Mouse (Mus musculus) liver, embryonic 14.5 days (tissue): ENCODE measurements around the gene Aurka. TPM values are rescaled to one million over a fixed set of nuclear protein-coding genes. Genes with fewer than 3 reads are reported as not detected.
A peak's percentile ranks its signal among the peaks of the same experiment; 100 is the strongest.

Source experiments
- ATAC-seq: fragments of 200-750 bp; cut with Nextera tagmentation; 2 replicates; pipeline ENCODE4 v1.8.0; 2017; ENCODE audit warnings: moderate number of reproducible peaks, mild to moderate bottlenecking, moderate library complexity; ENCODE audit not compliant: insufficient read depth
- DNase-seq, 3 experiments: peaks; one replicate each; pipeline ENCODE4 v3.0.0-alpha.2; 2012 to 2013; ENCODE audit warnings: low read depth in 3 of 3, low spot score in 3 of 3
- H3K27ac ChIP-seq: fragments of 300-500 bp; sonication (generic); 2 replicates; pipeline ENCODE4 v1.5.1; 2014; ENCODE audit warnings: moderate library complexity, mild to moderate bottlenecking, control low read depth, inconsistent platforms
- H3K27me3 ChIP-seq: fragments of 300-500 bp; sonication (generic); 2 replicates; pipeline ENCODE4 v1.6.1; 2014; ENCODE audit warnings: mild to moderate bottlenecking, low read length, moderate library complexity; ENCODE audit not compliant: control insufficient read depth, insufficient read depth
- H3K36me3 ChIP-seq: fragments of 300-500 bp; sonication (generic); replicated peaks from 2 replicates; pipeline ENCODE4 v1.6.1; 2014; ENCODE audit warnings: low read depth; ENCODE audit not compliant: control insufficient read depth, insufficient read depth
- H3K4me1 ChIP-seq, 2 experiments: fragments of 200-500 bp in 1 of 2; fragments of 300-500 bp in 1 of 2; sonication (generic) in 1 of 2; replicated peaks; 2 replicates each; pipeline ENCODE4 v1.6.1; 2012 to 2014; ENCODE audit warnings: antibody characterized with exemption in 1 of 2, inconsistent platforms in 1 of 2, low read length in 1 of 2; ENCODE audit not compliant: control insufficient read depth in 2 of 2, insufficient read depth in 2 of 2
- H3K4me2 ChIP-seq: fragments of 300-500 bp; sonication (generic); 2 replicates; pipeline ENCODE4 v1.6.1; 2014; ENCODE audit warnings: low read depth, mild to moderate bottlenecking, control low read depth, moderate library complexity
- H3K4me3 ChIP-seq, 2 experiments: fragments of 200-500 bp in 1 of 2; fragments of 300-500 bp in 1 of 2; sonication (generic) in 1 of 2; 2 replicates each; pipeline ENCODE4 v1.5.1; 2012 to 2014; ENCODE audit warnings: low read depth in 2 of 2, low read length in 2 of 2, mild to moderate bottlenecking in 2 of 2, control low read depth in 1 of 2, inconsistent platforms in 1 of 2, moderate library complexity in 1 of 2; ENCODE audit not compliant: insufficient read depth in 1 of 2
- H3K9ac ChIP-seq: fragments of 300-500 bp; sonication (generic); replicated peaks from 2 replicates; pipeline ENCODE4 v1.6.1; 2014; ENCODE audit warnings: mild to moderate bottlenecking, control low read depth, moderate library complexity
- H3K9me3 ChIP-seq: fragments of 300-500 bp; sonication (generic); 2 replicates; pipeline ENCODE4 v1.6.1; 2016; ENCODE audit warnings: low read length, mixed read lengths; ENCODE audit not compliant: control insufficient read depth
- CTCF ChIP-seq: IDR thresholded peaks from 2 replicates; pipeline ENCODE4 v1.5.1; 2016; ENCODE audit warnings: antibody characterized with exemption, low read depth, control low read depth
- EP300 ChIP-seq: IDR thresholded peaks from 2 replicates; pipeline ENCODE4 v1.6.1; 2016; ENCODE audit warnings: antibody characterized with exemption, low read depth
- WGBS: fragments of 180-500 bp; shearing (Covaris S2); extraction: QIAGEN DNeasy Blood & Tissue Kit; methylation state at CpG from one replicate; pipeline ENCODE4 v1.1.7; 2014; ENCODE audit not compliant: insufficient replicate concordance; 5-methylcytosine and 5-hydroxymethylcytosine counted together
- polyA plus RNA-seq, 2 experiments: library from polyadenylated mRNA; depleted of rRNA in 1 of 2; stranded (reverse) in 1 of 2; unstranded in 1 of 2; fragments of >200 nt; fragmentation: Nextera tagmentation in 1 of 2; extraction: Ambion mirVana in 1 of 2; gene quantifications; 2 replicates each; pipeline versions ENCODE4 v1.2.1 to v1.2.3; 2012 to 2014

Gene Aurka
- polyA plus RNA-seq, 2 experiments, result 64.4 to 131 TPM

- 74% methylated on average over 7 of the region's 7 CpGs for WGBS
- DNase-seq (no peak), ATAC-seq (peak; percentile 31; the same call in 1 of the 2 replicates)
- no peak overlapping the region for H3K27ac ChIP-seq
- H3K4me1 ChIP-seq, result no peaks in the 10 kb centered on the region
- H3K4me2 ChIP-seq, result no peak overlapping the region
- no peak overlapping the region for H3K9ac ChIP-seq
- H3K9me3 ChIP-seq, result no peaks in the 10 kb centered on the region
- TF ChIP-seq EP300 (no peak), CTCF (peak; percentile 72)
- H3K27me3 ChIP-seq, result no peaks in the 10 kb centered on the region
- peaks cover 84% of the 10 kb centered on the region for H3K36me3 ChIP-seq
- H3K4me3 ChIP-seq, result no peak overlapping the region
These were observed 8.0 kb upstream of the Aurka start for GRCm38 (mm10) chr2:172378332-172378731.

GRCm38 (mm10) chr2:172376999-172377515 lies 6.7 kb upstream of the Aurka start:
- no peak overlapping the region for H3K4me2 ChIP-seq
- no peak for DNase-seq
- H3K9me3 ChIP-seq, result no peaks in the 10 kb centered on the region
- TF ChIP-seq CTCF (no peak), EP300 (no peak)
- H3K4me3 ChIP-seq, result no peak overlapping the region
- no peaks in the 10 kb centered on the region for H3K27me3 ChIP-seq
- 67% methylated on average over 5 of the region's 5 CpGs for WGBS
- ATAC-seq, result no peak
- no peak overlapping the region for H3K27ac ChIP-seq
- no peak overlapping the region for H3K9ac ChIP-seq
- peaks cover 87% of the 10 kb centered on the region for H3K36me3 ChIP-seq
- no peaks in the 10 kb centered on the region; a peak in 1 of 4 replicates for H3K4me1 ChIP-seq

GRCm38 (mm10) chr2:172376551-172376950 lies 6.2 kb upstream of the Aurka start:
- Histone ChIP-seq H3K27me3 (no peaks in the 10 kb centered on the region), H3K36me3 (peaks cover 82% of the 10 kb centered on the region), H3K4me3 (no peak overlapping the region), H3K9ac (no peak overlapping the region), H3K27ac (no peak overlapping the region), H3K9me3 (no peaks in the 10 kb centered on the region), H3K4me2 (no peak overlapping the region), H3K4me1 (peaks cover 3% of the 10 kb centered on the region in 2 experiments; a peak in 3 of 4 replicates)
- 89% methylated on average over 4 of the region's 4 CpGs for WGBS
- TF ChIP-seq CTCF (no peak), EP300 (no peak)
- DNase-seq, result no peak
- no peak for ATAC-seq

GRCm38 (mm10) chr2:172371258-172371657 lies 923 bp upstream of the Aurka start:
- Histone ChIP-seq H3K9me3 (no peaks in the 10 kb centered on the region), H3K27ac (peak overlapping the region; percentile 51), H3K27me3 (no peaks in the 10 kb centered on the region), H3K4me3 (peak overlapping the region; percentile 86 to 92), H3K4me2 (peak overlapping the region; percentile 90), H3K36me3 (peaks cover 64% of the 10 kb centered on the region), H3K4me1 (peaks cover 16 to 23% of the 10 kb centered on the region in 2 experiments), H3K9ac (peak overlapping the region; percentile 96)
- DNase-seq (no peak), ATAC-seq (no peak)
- WGBS, result 1% methylated on average over 11 of the region's 11 CpGs
- TF ChIP-seq CTCF, result no peak
- no peak for TF ChIP-seq EP300

GRCm38 (mm10) chr2:172363176-172363575 lies 7.2 kb downstream of the Aurka start:
- no peak overlapping the region for H3K9ac ChIP-seq
- TF ChIP-seq EP300, result no peak
- TF ChIP-seq CTCF, result no peak
- H3K4me3 ChIP-seq, result no peak overlapping the region
- peaks cover under 1 to 11% of the 10 kb centered on the region in 2 experiments; a peak in 3 of 4 replicates for H3K4me1 ChIP-seq
- 91% methylated on average over 7 of the region's 7 CpGs for WGBS
- no peaks in the 10 kb centered on the region for H3K9me3 ChIP-seq
- ATAC-seq (no peak), DNase-seq (no peak)
- H3K36me3 ChIP-seq, result peaks cover 100% of the 10 kb centered on the region
- no peak overlapping the region for H3K27ac ChIP-seq
- H3K27me3 ChIP-seq, result no peaks in the 10 kb centered on the region
- no peak overlapping the region for H3K4me2 ChIP-seq
